Mouse (Mus musculus): ENCODE measurements at regions not wholly inside any gene's neighbourhood (a gene's known extent, or its start where the extent isn't known, plus 50 kb on each side); places are given as distances from the start of the nearest gene placed in this dataset.

- H3K4me1 ChIP-seq (ENCODE audit: control insufficient read depth, insufficient read depth, low read length) = no peaks in the 10 kb centered on the region
- H3K27ac ChIP-seq (replicated peaks; ENCODE audit: low read depth, low read length) = no peak overlapping the region
- H3K36me3 ChIP-seq (ENCODE audit: control insufficient read depth, insufficient read depth, low read length) = no peaks in the 10 kb centered on the region
- 85% methylated on average over 9 of the region's 9 CpGs for WGBS
- H3K27me3 ChIP-seq (ENCODE audit: control insufficient read depth, insufficient read depth, low read length) = no peaks in the 10 kb centered on the region
- H3K4me2 ChIP-seq (ENCODE audit: low read length) = no peak overlapping the region
- DNase-seq = no peak
- H3K4me3 ChIP-seq (replicated peaks; ENCODE audit: low read depth, low read length) = no peak overlapping the region
- no peaks in the 10 kb centered on the region for H3K9me3 ChIP-seq (ENCODE audit: control insufficient read depth, low read length)
- H3K9ac ChIP-seq (replicated peaks; ENCODE audit: low read length) = no peak overlapping the region
- no peak for ATAC-seq (ENCODE audit: low FRiP score, low TSS enrichment)
Observed at GRCm38 (mm10) chr6:6414654-6415610, 163.5 kb downstream of the Sem1 start.

- ATAC-seq (ENCODE audit: low FRiP score, low TSS enrichment) = no peak
- 43% methylated on average over 3 of the region's 3 CpGs for WGBS
Observed at GRCm38 (mm10) chr6:6397997-6398396, 180.5 kb downstream of the Sem1 start.

GRCm38 (mm10) chr6:6389454-6390445, 172.8 kb upstream of the Slc25a13 start:
- Histone ChIP-seq H3K4me3 (replicated peaks; ENCODE audit: low read depth, low read length) (no peak overlapping the region), H3K9ac (replicated peaks; ENCODE audit: low read length) (no peak overlapping the region), H3K27me3 (ENCODE audit: control insufficient read depth, insufficient read depth, low read length) (no peaks in the 10 kb centered on the region), H3K27ac (replicated peaks; ENCODE audit: low read depth, low read length) (no peak overlapping the region), H3K4me2 (ENCODE audit: low read length) (no peak overlapping the region), H3K9me3 (ENCODE audit: control insufficient read depth, low read length) (no peaks in the 10 kb centered on the region), H3K36me3 (ENCODE audit: control insufficient read depth, insufficient read depth, low read length) (no peaks in the 10 kb centered on the region), H3K4me1 (ENCODE audit: control insufficient read depth, insufficient read depth, low read length) (no peaks in the 10 kb centered on the region)
- 44% methylated on average over 16 of the region's 16 CpGs for WGBS
- peak; percentile 21 for DNase-seq
- ATAC-seq (ENCODE audit: low FRiP score, low TSS enrichment) = no peak

More at GRCm38 (mm10) chr6:6397997-6398396, 180.5 kb downstream of the Sem1 start:
- Histone ChIP-seq H3K4me3 (replicated peaks; ENCODE audit: low read depth, low read length) (no peak overlapping the region), H3K36me3 (ENCODE audit: control insufficient read depth, insufficient read depth, low read length) (no peaks in the 10 kb centered on the region), H3K4me1 (ENCODE audit: control insufficient read depth, insufficient read depth, low read length) (no peaks in the 10 kb centered on the region), H3K27me3 (ENCODE audit: control insufficient read depth, insufficient read depth, low read length) (no peaks in the 10 kb centered on the region), H3K9ac (replicated peaks; ENCODE audit: low read length) (no peak overlapping the region), H3K9me3 (ENCODE audit: control insufficient read depth, low read length) (no peaks in the 10 kb centered on the region), H3K27ac (replicated peaks; ENCODE audit: low read depth, low read length) (no peak overlapping the region), H3K4me2 (ENCODE audit: low read length) (no peak overlapping the region)
- DNase-seq = no peak

GRCm38 (mm10) chr6:6388835-6389440, 172.0 kb upstream of the Slc25a13 start:
- Histone ChIP-seq H3K4me1 (ENCODE audit: control insufficient read depth, insufficient read depth, low read length) (no peaks in the 10 kb centered on the region), H3K27ac (replicated peaks; ENCODE audit: low read depth, low read length) (no peak overlapping the region), H3K9me3 (ENCODE audit: control insufficient read depth, low read length) (no peaks in the 10 kb centered on the region), H3K4me2 (ENCODE audit: low read length) (no peak overlapping the region), H3K4me3 (replicated peaks; ENCODE audit: low read depth, low read length) (no peak overlapping the region), H3K27me3 (ENCODE audit: control insufficient read depth, insufficient read depth, low read length) (no peaks in the 10 kb centered on the region), H3K36me3 (ENCODE audit: control insufficient read depth, insufficient read depth, low read length) (no peaks in the 10 kb centered on the region), H3K9ac (replicated peaks; ENCODE audit: low read length) (no peak overlapping the region)
- ATAC-seq (ENCODE audit: low FRiP score, low TSS enrichment) (no peak), DNase-seq (peak; percentile 23)
- 8% methylated on average over 5 of the region's 5 CpGs for WGBS

- Histone ChIP-seq H3K27ac (replicated peaks; ENCODE audit: low read depth, low read length) (no peak overlapping the region), H3K9me3 (ENCODE audit: control insufficient read depth, low read length) (no peaks in the 10 kb centered on the region), H3K27me3 (ENCODE audit: control insufficient read depth, insufficient read depth, low read length) (no peaks in the 10 kb centered on the region), H3K4me1 (ENCODE audit: control insufficient read depth, insufficient read depth, low read length) (no peaks in the 10 kb centered on the region), H3K4me3 (replicated peaks; ENCODE audit: low read depth, low read length) (no peak overlapping the region), H3K9ac (replicated peaks; ENCODE audit: low read length) (no peak overlapping the region), H3K36me3 (ENCODE audit: control insufficient read depth, insufficient read depth, low read length) (no peaks in the 10 kb centered on the region), H3K4me2 (ENCODE audit: low read length) (no peak overlapping the region)
- ATAC-seq (ENCODE audit: low FRiP score, low TSS enrichment) (no peak), DNase-seq (no peak)
- 71% methylated on average over 5 of the region's 5 CpGs for WGBS
Observed at GRCm38 (mm10) chr6:6387571-6387970, 170.6 kb upstream of the Slc25a13 start.

- WGBS = 29% methylated on average over 7 of the region's 7 CpGs
- peak; percentile 30 for DNase-seq
- no peak overlapping the region for H3K9ac ChIP-seq (replicated peaks; ENCODE audit: low read length)
- no peak overlapping the region for H3K27ac ChIP-seq (replicated peaks; ENCODE audit: low read depth, low read length)
- H3K27me3 ChIP-seq (ENCODE audit: control insufficient read depth, insufficient read depth, low read length) = no peaks in the 10 kb centered on the region
- H3K4me3 ChIP-seq (replicated peaks; ENCODE audit: low read depth, low read length) = no peak overlapping the region
- no peak overlapping the region for H3K4me2 ChIP-seq (ENCODE audit: low read length)
- no peaks in the 10 kb centered on the region for H3K9me3 ChIP-seq (ENCODE audit: control insufficient read depth, low read length)
- H3K4me1 ChIP-seq (ENCODE audit: control insufficient read depth, insufficient read depth, low read length) = no peaks in the 10 kb centered on the region
- H3K36me3 ChIP-seq (ENCODE audit: control insufficient read depth, insufficient read depth, low read length) = no peaks in the 10 kb centered on the region
- peak; percentile 57; the same call in 1 of the 2 replicates for ATAC-seq (ENCODE audit: low FRiP score, low TSS enrichment)
Observed at GRCm38 (mm10) chr6:6384971-6385370, 168.0 kb upstream of the Slc25a13 start.

GRCm38 (mm10) chr6:6384441-6384840, 167.5 kb upstream of the Slc25a13 start:
- no peak overlapping the region for H3K9ac ChIP-seq (replicated peaks; ENCODE audit: low read length)
- H3K4me1 ChIP-seq (ENCODE audit: control insufficient read depth, insufficient read depth, low read length) = no peaks in the 10 kb centered on the region
- DNase-seq = no peak
- 89% methylated on average over 6 of the region's 6 CpGs for WGBS
- H3K36me3 ChIP-seq (ENCODE audit: control insufficient read depth, insufficient read depth, low read length) = no peaks in the 10 kb centered on the region
- ATAC-seq (ENCODE audit: low FRiP score, low TSS enrichment) = no peak
- no peak overlapping the region for H3K27ac ChIP-seq (replicated peaks; ENCODE audit: low read depth, low read length)
- H3K27me3 ChIP-seq (ENCODE audit: control insufficient read depth, insufficient read depth, low read length) = no peaks in the 10 kb centered on the region
- H3K4me3 ChIP-seq (replicated peaks; ENCODE audit: low read depth, low read length) = no peak overlapping the region
- no peak overlapping the region for H3K4me2 ChIP-seq (ENCODE audit: low read length)
- H3K9me3 ChIP-seq (ENCODE audit: control insufficient read depth, low read length) = no peaks in the 10 kb centered on the region

- H3K4me3 ChIP-seq (replicated peaks; ENCODE audit: low read depth, low read length) = no peak overlapping the region
- H3K9me3 ChIP-seq (ENCODE audit: control insufficient read depth, low read length) = no peaks in the 10 kb centered on the region
- DNase-seq (no peak), ATAC-seq (ENCODE audit: low FRiP score, low TSS enrichment) (no peak)
- 85% methylated on average over 3 of the region's 3 CpGs for WGBS
- no peaks in the 10 kb centered on the region for H3K27me3 ChIP-seq (ENCODE audit: control insufficient read depth, insufficient read depth, low read length)
- H3K36me3 ChIP-seq (ENCODE audit: control insufficient read depth, insufficient read depth, low read length) = no peaks in the 10 kb centered on the region
- H3K9ac ChIP-seq (replicated peaks; ENCODE audit: low read length) = no peak overlapping the region
- H3K4me1 ChIP-seq (ENCODE audit: control insufficient read depth, insufficient read depth, low read length) = no peaks in the 10 kb centered on the region
- H3K27ac ChIP-seq (replicated peaks; ENCODE audit: low read depth, low read length) = no peak overlapping the region
- H3K4me2 ChIP-seq (ENCODE audit: low read length) = no peak overlapping the region
Observed at GRCm38 (mm10) chr6:6372421-6372820, 155.4 kb upstream of the Slc25a13 start.

Measured in midbrain, embryonic 14.5 days (tissue).